ENCODE assay signal across 8 mouse cellular contexts in the genomic region with DNA sequence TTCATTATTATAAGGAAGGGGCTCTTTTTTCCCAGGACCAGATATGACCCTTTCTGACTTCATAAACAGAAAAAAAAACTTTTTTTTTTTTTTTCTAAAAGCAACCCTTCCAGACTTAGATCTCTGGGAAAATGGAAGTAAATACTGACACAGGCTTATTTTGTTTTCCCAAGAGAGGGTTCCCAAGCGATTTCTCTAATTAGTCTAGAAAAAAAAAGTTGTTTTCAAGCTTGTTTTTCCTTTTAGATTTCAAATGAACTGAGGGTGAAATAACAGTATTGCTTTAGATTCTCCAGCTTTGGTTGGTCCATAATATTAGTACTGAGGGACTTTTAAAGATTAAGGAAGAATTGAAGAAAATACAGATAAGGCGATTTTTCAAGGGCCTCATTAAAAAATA. TPM values are rescaled to one million over a fixed set of nuclear protein-coding genes. Genes with fewer than 3 reads are reported as not detected.
DNase-seq lines count a peak whose midpoint lies in the region; ATAC-seq and TF ChIP-seq lines count a peak whose summit lies in the region.

No protein-coding gene starts in this region.

- no peaks in the 10 kb centered on the region for H3K27me3 ChIP-seq in kidney, embryonic 16.5 days (ENCODE audit: insufficient read depth, low read length)
- H3K27me3 ChIP-seq in embryonic facial prominence, embryonic 14.5 days (replicated peaks; ENCODE audit: control insufficient read depth, insufficient read depth, low read length): no peaks in the 10 kb centered on the region
- no peaks in the 10 kb centered on the region for H3K27me3 ChIP-seq in intestine, embryonic 15.5 days (replicated peaks)
- no peaks in the 10 kb centered on the region for H3K27me3 ChIP-seq in myocyte (ENCODE audit: control insufficient read depth, insufficient read depth, insufficient read length)

- H3ac ChIP-seq in myocyte (ENCODE audit: control insufficient read depth, insufficient read length): peak overlapping the region; percentile 46

- ATAC-seq in kidney, embryonic 16.5 days (ENCODE audit: low FRiP score, low TSS enrichment): no peak
- ATAC-seq in embryonic facial prominence, embryonic 14.5 days (ENCODE audit: low read depth): no peak
- no peak for ATAC-seq in intestine, embryonic 15.5 days

- H3K4me3 ChIP-seq in kidney, embryonic 16.5 days (ENCODE audit: low read length): peak overlapping the region; percentile 92
- H3K4me3 ChIP-seq in embryonic facial prominence, embryonic 14.5 days (ENCODE audit: low read depth, low read length): peak overlapping the region; percentile 84
- H3K4me3 ChIP-seq in intestine, embryonic 15.5 days (replicated peaks): peak overlapping the region; percentile 79
- peak overlapping the region; percentile 58 for H3K4me3 ChIP-seq in myocyte

- H3K79me2 ChIP-seq in myocyte (ENCODE audit: control insufficient read depth, insufficient read depth): no peaks in the 10 kb centered on the region

- no peak for DNase-seq in kidney, adult 9 months
- no peak for DNase-seq in embryonic facial prominence, embryonic 14.5 days (ENCODE audit: low spot score)
- no peak for DNase-seq in gastrocnemius, postnatal 36 days
- no peak for DNase-seq in spleen, adult 12 weeks (ENCODE audit: low spot score)
- no peak for DNase-seq in layer of hippocampus, adult 18-20 months (ENCODE audit: low spot score in 2 of 2)

- no peaks in the 10 kb centered on the region for H3K36me3 ChIP-seq in kidney, embryonic 16.5 days (ENCODE audit: insufficient read depth, low read length)
- no peaks in the 10 kb centered on the region for H3K36me3 ChIP-seq in embryonic facial prominence, embryonic 14.5 days (ENCODE audit: control insufficient read depth, insufficient read depth, low read length)
- H3K36me3 ChIP-seq in intestine, embryonic 15.5 days: no peaks in the 10 kb centered on the region
- H3K36me3 ChIP-seq in myocyte (ENCODE audit: control insufficient read depth, insufficient read depth): no peaks in the 10 kb centered on the region

- intact Hi-C loops in gastrocnemius, postnatal 36 days (cut with DNase I): loop anchor here (5.0 kb wide), 1 partner anchor 32 kb away; no protein-coding TSS in a partner anchor

- peak overlapping the region; percentile 66; the same call in 1 of the 2 replicates for H3K27ac ChIP-seq in kidney, embryonic 16.5 days (ENCODE audit: low read length)
- peak overlapping the region; percentile 71 for H3K27ac ChIP-seq in embryonic facial prominence, embryonic 14.5 days (replicated peaks; ENCODE audit: low read depth, low read length)
- H3K27ac ChIP-seq in intestine, embryonic 15.5 days: 0 out of 2 replicates have a peak overlapping the region, but pooled peaks have one; percentile 85

- no peak for TF ChIP-seq POLR2A in myocyte (IDR thresholded peaks at IDR 0.05; ENCODE audit: insufficient read length, low read depth)

- peak overlapping the region; percentile 65; the same call in 1 of the 2 replicates for H3K9ac ChIP-seq in kidney, embryonic 16.5 days (replicated peaks; ENCODE audit: low read length)
- H3K9ac ChIP-seq in embryonic facial prominence, embryonic 14.5 days (ENCODE audit: low read depth, low read length): peak overlapping the region; percentile 59
- peak overlapping the region; percentile 34; the same call in 1 of the 2 replicates for H3K9ac ChIP-seq in intestine, embryonic 15.5 days

- H3K4me1 ChIP-seq in kidney, embryonic 16.5 days (ENCODE audit: insufficient read depth, low read length): peaks cover 24% of the 10 kb centered on the region
- H3K4me1 ChIP-seq in embryonic facial prominence, embryonic 14.5 days (ENCODE audit: control insufficient read depth, insufficient read depth, low read length): peaks cover 14% of the 10 kb centered on the region
- H3K4me1 ChIP-seq in intestine, embryonic 15.5 days (replicated peaks): peaks cover 8% of the 10 kb centered on the region; the same call in 1 of the 2 replicates

- 21% methylated on average over 2 of the region's 2 CpGs for WGBS in kidney, embryonic 16.5 days
- WGBS in embryonic facial prominence, embryonic 14.5 days: 14% methylated on average over 2 of the region's 2 CpGs
- 21% methylated on average over 2 of the region's 2 CpGs for whole genome bisulfite sequencing in intestine, embryonic 15.5 days

- H3K9me3 ChIP-seq in kidney, embryonic 16.5 days (ENCODE audit: low read length): no peaks in the 10 kb centered on the region
- no peaks in the 10 kb centered on the region for H3K9me3 ChIP-seq in embryonic facial prominence, embryonic 14.5 days (ENCODE audit: control insufficient read depth, low read length)
- H3K9me3 ChIP-seq in intestine, embryonic 15.5 days: no peaks in the 10 kb centered on the region

- H3K4me2 ChIP-seq in kidney, embryonic 16.5 days (replicated peaks; ENCODE audit: low read depth, low read length): peak overlapping the region; percentile 61
- H3K4me2 ChIP-seq in embryonic facial prominence, embryonic 14.5 days (ENCODE audit: low read depth, low read length): peak overlapping the region; percentile 76
- peak overlapping the region; percentile 56 for H3K4me2 ChIP-seq in intestine, embryonic 15.5 days (replicated peaks)
- peak overlapping the region; percentile 98 for H3K4me2 ChIP-seq in myocyte (ENCODE audit: low read depth)

TF ChIP-seq in myocyte, 11 proteins besides CTCF, POLR2A, EP300 and RAD21:
- TF ChIP-seq REST (IDR thresholded peaks at IDR 0.05; ENCODE audit: insufficient read depth, insufficient read length) (no peak), MYOD1 (IDR thresholded peaks at IDR 0.05; ENCODE audit: control insufficient read depth in 1 of 3, insufficient read length in 2 of 3, low read depth in 2 of 3) (no peak), MYOG (IDR thresholded peaks at IDR 0.05; ENCODE audit: control insufficient read depth in 1 of 3, insufficient read depth in 1 of 3, insufficient read length in 2 of 3, low read depth in 2 of 3) (no peak), TCF3 (IDR thresholded peaks at IDR 0.05; ENCODE audit: insufficient read length, low read depth) (no peak), TCF12 (IDR thresholded peaks at IDR 0.05; ENCODE audit: insufficient read depth, poor library complexity, severe bottlenecking) (no peak), MAX (IDR thresholded peaks at IDR 0.05; ENCODE audit: low read depth) (no peak), SRF (IDR thresholded peaks at IDR 0.05; ENCODE audit: control insufficient read depth, insufficient read length, low read depth) (no peak), E2F4 (IDR thresholded peaks at IDR 0.05; ENCODE audit: insufficient read depth) (no peak), POLR2AphosphoS2 (IDR thresholded peaks at IDR 0.05; ENCODE audit: insufficient read length, low read depth) (no peak), USF1 (IDR thresholded peaks at IDR 0.05; ENCODE audit: low read depth) (no peak), CEBPB (IDR thresholded peaks at IDR 0.05; ENCODE audit: insufficient read depth, poor library complexity, severe bottlenecking) (no peak)
TF ChIP-seq in myocyte: peak in this region for 0.

RNA-seq across cellular contexts. Expression of a gene that starts 0.5 kb away (rescaled TPM):
- 33.4 and 34.5 TPM in 2 replicates for polyA plus RNA-seq in kidney, embryonic 16.5 days (2015; fragmentation: Nextera tagmentation; extraction: Ambion mirVana)
- 15.4 and 18.2 TPM in 2 replicates for polyA plus RNA-seq in embryonic facial prominence, embryonic 14.5 days (2014; fragmentation: Nextera tagmentation; extraction: Ambion mirVana)
- polyA plus RNA-seq in intestine, embryonic 15.5 days (2015; fragmentation: Nextera tagmentation; extraction: Ambion mirVana): 18.6 and 20.8 TPM in 2 replicates
- polyA plus RNA-seq in myocyte (2012; fragmentation: generic; extraction: Trizol): 19.6 TPM
- 10 to 100 TPM; 73.1 to 79.5 TPM for total RNA-seq in gastrocnemius, postnatal 36 days (2021)
- 10 to 100 TPM; 50.9 to 56.1 TPM for total RNA-seq in layer of hippocampus, adult 18-20 months (2021)

RNA-seq across cellular contexts. Expression of a gene that starts 48.7 kb away (rescaled TPM):
- polyA plus RNA-seq in kidney, embryonic 16.5 days (2015; fragmentation: Nextera tagmentation; extraction: Ambion mirVana): 21.5 and 23.6 TPM in 2 replicates
- 16.2 and 16.8 TPM in 2 replicates for polyA plus RNA-seq in embryonic facial prominence, embryonic 14.5 days (2014; fragmentation: Nextera tagmentation; extraction: Ambion mirVana)
- polyA plus RNA-seq in intestine, embryonic 15.5 days (2015; fragmentation: Nextera tagmentation; extraction: Ambion mirVana): 12.0 and 12.1 TPM in 2 replicates
- 8.0 TPM for polyA plus RNA-seq in myocyte (2012; fragmentation: generic; extraction: Trizol)
- total RNA-seq in gastrocnemius, postnatal 36 days (2021): 10 to 100 TPM; 12.6 to 13.3 TPM
- total RNA-seq in layer of hippocampus, adult 18-20 months (2021): 10 to 100 TPM; 19.4 to 19.9 TPM

RNA-seq across cellular contexts. Expression of a gene that starts 49.8 kb away (rescaled TPM):
- 48.1 and 50.2 TPM in 2 replicates for polyA plus RNA-seq in kidney, embryonic 16.5 days (2015; fragmentation: Nextera tagmentation; extraction: Ambion mirVana)
- 21.2 and 26.8 TPM in 2 replicates for polyA plus RNA-seq in embryonic facial prominence, embryonic 14.5 days (2014; fragmentation: Nextera tagmentation; extraction: Ambion mirVana)
- 31.3 and 34.9 TPM in 2 replicates for polyA plus RNA-seq in intestine, embryonic 15.5 days (2015; fragmentation: Nextera tagmentation; extraction: Ambion mirVana)
- 15.6 TPM for polyA plus RNA-seq in myocyte (2012; fragmentation: generic; extraction: Trizol)
- 1 to 10 TPM; 4.6 to 6.0 TPM for total RNA-seq in gastrocnemius, postnatal 36 days (2021)
- 10 to 100 TPM; 11.1 to 11.4 TPM for total RNA-seq in layer of hippocampus, adult 18-20 months (2021)

RNA-seq across cellular contexts. Expression of a gene that starts 56.3 kb away (rescaled TPM):
- 86.5 and 87.0 TPM in 2 replicates for polyA plus RNA-seq in kidney, embryonic 16.5 days (2015; fragmentation: Nextera tagmentation; extraction: Ambion mirVana)
- 66.7 TPM in 2 replicates for polyA plus RNA-seq in embryonic facial prominence, embryonic 14.5 days (2014; fragmentation: Nextera tagmentation; extraction: Ambion mirVana)
- polyA plus RNA-seq in intestine, embryonic 15.5 days (2015; fragmentation: Nextera tagmentation; extraction: Ambion mirVana): 79.3 and 79.4 TPM in 2 replicates
- 71.2 TPM for polyA plus RNA-seq in myocyte (2012; fragmentation: generic; extraction: Trizol)
- 10 to 100 TPM; 56.4 to 65.7 TPM for total RNA-seq in gastrocnemius, postnatal 36 days (2021)
- total RNA-seq in layer of hippocampus, adult 18-20 months (2021): 100 to 1,000 TPM; 184 to 203 TPM

RNA-seq across cellular contexts. Expression of a gene that starts 59.2 kb away (rescaled TPM):
- 58.3 and 64.5 TPM in 2 replicates for polyA plus RNA-seq in kidney, embryonic 16.5 days (2015; fragmentation: Nextera tagmentation; extraction: Ambion mirVana)
- polyA plus RNA-seq in embryonic facial prominence, embryonic 14.5 days (2014; fragmentation: Nextera tagmentation; extraction: Ambion mirVana): 11.9 and 12.1 TPM in 2 replicates
- polyA plus RNA-seq in intestine, embryonic 15.5 days (2015; fragmentation: Nextera tagmentation; extraction: Ambion mirVana): 77.2 and 80.6 TPM in 2 replicates
- 0.43 TPM for polyA plus RNA-seq in myocyte (2012; fragmentation: generic; extraction: Trizol)
- 1 to 10 TPM; 6.5 to 9.9 TPM for total RNA-seq in gastrocnemius, postnatal 36 days (2021)
- total RNA-seq in layer of hippocampus, adult 18-20 months (2021): 1 to 10 TPM; 2.5 to 3.0 TPM
